Mouse (Mus musculus) cerebellum, adult 2 months (tissue): ENCODE results near the gene BC035044.
"Not testable (repeated sequence)": the region's sequence is repeated elsewhere in the genome, so short reads cannot be mapped to it uniquely, and the experiment has no call there.

Experiments
- CTCF ChIP-seq: fragments of 200-500 bp; IDR thresholded peaks from 2 replicates; pipeline ENCODE4 v1.5.1; 2011; ENCODE audit warnings: low read depth, mild to moderate bottlenecking, control low read depth, low read length, moderate library complexity, borderline replicate concordance; ENCODE audit not compliant: insufficient read depth
- POLR2A ChIP-seq: fragments of 200-500 bp; IDR thresholded peaks from 2 replicates; pipeline ENCODE4 v1.6.1; 2011; ENCODE audit warnings: low read length, control low read depth, borderline replicate concordance; ENCODE audit not compliant: insufficient read depth

- not testable (repeated sequence) for TF ChIP-seq POLR2A, CTCF
Observed at GRCm38 (mm10) chr6:128934081-128934480, 43.2 kb upstream of the BC035044 start, which contains the start of gene Clec2g.
